Mouse (Mus musculus) liver, embryonic 15.5 days (tissue): ENCODE measurements around the gene Nfyb. TPM values are rescaled to one million over a fixed set of nuclear protein-coding genes. Genes with fewer than 3 reads are reported as not detected.
A peak's percentile ranks its signal among the peaks of the same experiment; 100 is the strongest.

Source experiments
- ATAC-seq: fragments of 200-750 bp; cut with Nextera tagmentation; 2 replicates; pipeline ENCODE4 v1.8.0; 2017; ENCODE audit warnings: moderate number of reproducible peaks, mild to moderate bottlenecking, moderate library complexity; ENCODE audit not compliant: insufficient read depth
- H3K27ac ChIP-seq: fragments of 300-500 bp; sonication (generic); replicated peaks from 2 replicates; pipeline ENCODE4 v1.5.1; 2015; ENCODE audit warnings: mild to moderate bottlenecking, inconsistent platforms
- H3K27me3 ChIP-seq: fragments of 300-500 bp; sonication (generic); 2 replicates; pipeline ENCODE4 v1.6.1; 2015; ENCODE audit warnings: mild to moderate bottlenecking, inconsistent platforms
- H3K36me3 ChIP-seq: fragments of 300-500 bp; sonication (generic); replicated peaks from 2 replicates; pipeline ENCODE4 v1.6.1; 2015; ENCODE audit warnings: moderate library complexity, mild to moderate bottlenecking, inconsistent platforms
- H3K4me1 ChIP-seq: fragments of 300-500 bp; sonication (generic); replicated peaks from 2 replicates; pipeline ENCODE4 v1.6.1; 2015; ENCODE audit warnings: inconsistent platforms
- H3K4me2 ChIP-seq: fragments of 300-500 bp; sonication (generic); 2 replicates; pipeline ENCODE4 v1.6.1; 2015; ENCODE audit warnings: moderate library complexity, mild to moderate bottlenecking, inconsistent platforms
- H3K4me3 ChIP-seq: fragments of 300-500 bp; sonication (generic); replicated peaks from 2 replicates; pipeline ENCODE4 v1.5.1; 2015; ENCODE audit warnings: mild to moderate bottlenecking, inconsistent platforms
- H3K9ac ChIP-seq: fragments of 300-500 bp; sonication (generic); 2 replicates; pipeline ENCODE4 v1.6.1; 2015; ENCODE audit warnings: moderate library complexity, mild to moderate bottlenecking, inconsistent platforms
- H3K9me3 ChIP-seq: fragments of 300-500 bp; sonication (generic); replicated peaks from 2 replicates; pipeline ENCODE4 v1.6.1; 2016; ENCODE audit warnings: inconsistent platforms
- WGBS: fragments of 180-500 bp; shearing (Covaris S2); methylation state at CpG from one replicate; pipeline ENCODE4 v1.1.7; 2015; ENCODE audit warnings: mixed read lengths; ENCODE audit not compliant: insufficient replicate concordance; 5-methylcytosine and 5-hydroxymethylcytosine counted together
- polyA plus RNA-seq: library from polyadenylated mRNA; unstranded; fragments of >200 nt; fragmentation: Nextera tagmentation; extraction: Ambion mirVana; gene quantifications from 2 replicates; pipeline ENCODE4 v1.2.1, GENCODE M21; 2015

Gene Nfyb
- 33.1 and 33.2 TPM in 2 replicates for polyA plus RNA-seq

DNA sequence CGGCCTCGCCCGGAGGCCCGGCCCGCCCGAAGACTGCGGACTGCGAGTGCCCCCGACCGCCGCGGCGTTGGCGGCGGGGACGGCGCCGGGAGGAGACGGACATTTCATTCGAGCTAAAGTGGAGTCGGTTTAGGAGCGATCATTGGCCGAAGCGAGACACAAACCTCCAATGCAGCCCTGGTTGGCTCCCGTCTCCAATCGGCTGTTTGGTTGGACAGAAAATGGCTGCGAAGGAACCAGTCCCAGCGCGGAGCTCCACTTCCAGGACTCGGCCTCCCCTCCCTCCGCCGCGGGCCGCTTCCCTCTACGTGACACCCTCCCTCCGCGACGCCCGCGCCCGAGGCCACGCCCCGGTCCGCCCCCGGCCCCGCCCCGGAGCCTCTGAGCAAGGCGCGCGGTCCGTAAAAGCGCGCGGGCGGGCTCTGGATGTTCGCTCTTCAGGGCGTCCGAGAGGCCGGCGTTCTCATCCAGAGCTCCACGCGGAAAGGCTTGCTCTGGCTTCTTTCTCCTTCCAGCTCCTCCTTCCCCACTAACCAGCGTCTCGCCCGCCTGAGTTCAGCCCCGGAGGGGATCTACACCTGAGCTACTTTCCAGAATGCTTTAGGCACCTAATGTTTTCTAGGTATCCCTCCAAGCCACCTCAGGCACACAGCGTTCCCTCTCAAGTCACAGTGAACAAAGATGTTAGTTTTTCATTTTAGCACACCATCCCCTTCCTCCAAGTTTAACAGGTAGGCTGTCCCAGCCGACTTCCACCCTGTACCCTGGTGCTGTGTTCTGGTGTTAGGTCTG is at the start of gene Nfyb:
TSS of gene Nfyb (minus strand) at position 305 of the 792 bp plus-strand sequence.
- peak within 1 kb of the TSS; percentile 99 for H3K27ac ChIP-seq
- no peaks in the 10 kb centered on the region for H3K27me3 ChIP-seq
- peaks cover 26% of the 10 kb centered on the region for H3K36me3 ChIP-seq
- peak within 1 kb of the TSS; percentile 92 for H3K4me3 ChIP-seq
- peak within 1 kb of the TSS; percentile 99 for H3K9ac ChIP-seq
- H3K4me2 ChIP-seq = peak within 1 kb of the TSS; percentile 95
- no peaks in the 10 kb centered on the region for H3K9me3 ChIP-seq
- H3K4me1 ChIP-seq = peaks cover 40% of the 10 kb centered on the region
- under 1% methylated on average over 68 of the region's 68 CpGs for WGBS
- peak; percentile 93 for ATAC-seq

- 4% methylated on average over 46 of the region's 52 CpGs for WGBS
- H3K9ac ChIP-seq = peak overlapping the region; percentile 27
- H3K36me3 ChIP-seq = no peaks in the 10 kb centered on the region
- peaks cover 27% of the 10 kb centered on the region for H3K4me1 ChIP-seq
- H3K9me3 ChIP-seq = no peaks in the 10 kb centered on the region
- H3K27ac ChIP-seq = no peak overlapping the region
- peak overlapping the region; percentile 59 for H3K4me3 ChIP-seq
- H3K27me3 ChIP-seq = peaks cover 4% of the 10 kb centered on the region
- peak; percentile 64 for ATAC-seq
- H3K4me2 ChIP-seq = peak overlapping the region; percentile 84
Measured at GRCm38 (mm10) chr10:82811855-82812431, 48.0 kb upstream of the Nfyb start.

- Histone ChIP-seq H3K9me3 (no peaks in the 10 kb centered on the region), H3K4me1 (peaks cover 37% of the 10 kb centered on the region), H3K4me3 (no peak overlapping the region), H3K27ac (no peak overlapping the region), H3K36me3 (no peaks in the 10 kb centered on the region), H3K27me3 (peaks cover 4% of the 10 kb centered on the region), H3K9ac (no peak overlapping the region), H3K4me2 (no peak overlapping the region)
- no peak for ATAC-seq
- 32% methylated on average over 3 of the region's 3 CpGs for WGBS
Measured at GRCm38 (mm10) chr10:82809352-82809751, 45.4 kb upstream of the Nfyb start.

GRCm38 (mm10) chr10:82808891-82809290 is 44.9 kb upstream of the Nfyb start:
- Histone ChIP-seq H3K4me2 (no peak overlapping the region), H3K27me3 (peaks cover 4% of the 10 kb centered on the region), H3K4me1 (peaks cover 33% of the 10 kb centered on the region), H3K4me3 (no peak overlapping the region), H3K36me3 (no peaks in the 10 kb centered on the region), H3K9ac (no peak overlapping the region), H3K27ac (no peak overlapping the region), H3K9me3 (no peaks in the 10 kb centered on the region)
- 70% methylated on average over 8 of the region's 8 CpGs for WGBS
- no peak for ATAC-seq

- Histone ChIP-seq H3K4me1 (peaks cover 27% of the 10 kb centered on the region), H3K27me3 (peaks cover 4% of the 10 kb centered on the region), H3K9me3 (no peaks in the 10 kb centered on the region), H3K9ac (no peak overlapping the region), H3K4me3 (no peak overlapping the region), H3K27ac (no peak overlapping the region), H3K36me3 (no peaks in the 10 kb centered on the region), H3K4me2 (no peak overlapping the region)
- WGBS = 23% methylated on average over 6 of the region's 6 CpGs
- ATAC-seq = no peak
Measured at GRCm38 (mm10) chr10:82808155-82808554, 44.2 kb upstream of the Nfyb start.

- ATAC-seq = no peak
- Histone ChIP-seq H3K27me3 (no peaks in the 10 kb centered on the region), H3K4me1 (peaks cover 24% of the 10 kb centered on the region), H3K9ac (no peak overlapping the region), H3K9me3 (no peaks in the 10 kb centered on the region), H3K4me3 (no peak overlapping the region), H3K36me3 (no peaks in the 10 kb centered on the region), H3K4me2 (no peak overlapping the region), H3K27ac (no peak overlapping the region)
- WGBS = 66% methylated on average over 7 of the region's 7 CpGs
Measured at GRCm38 (mm10) chr10:82807238-82807637, 43.3 kb upstream of the Nfyb start.

GRCm38 (mm10) chr10:82806414-82806813 is 42.5 kb upstream of the Nfyb start:
- H3K4me3 ChIP-seq = no peak overlapping the region
- 64% methylated on average over 8 of the region's 8 CpGs for WGBS
- no peaks in the 10 kb centered on the region for H3K9me3 ChIP-seq
- H3K9ac ChIP-seq = no peak overlapping the region
- H3K4me2 ChIP-seq = no peak overlapping the region
- no peaks in the 10 kb centered on the region for H3K27me3 ChIP-seq
- H3K36me3 ChIP-seq = no peaks in the 10 kb centered on the region
- peaks cover 19% of the 10 kb centered on the region for H3K4me1 ChIP-seq
- ATAC-seq = 0 out of 2 replicates have a peak, but pooled peaks have one; percentile 21
- H3K27ac ChIP-seq = no peak overlapping the region

- Histone ChIP-seq H3K4me2 (no peak overlapping the region), H3K36me3 (no peaks in the 10 kb centered on the region), H3K9ac (no peak overlapping the region), H3K4me1 (peaks cover 19% of the 10 kb centered on the region), H3K27ac (peak overlapping the region; percentile 61; the same call in 1 of the 2 replicates), H3K27me3 (no peaks in the 10 kb centered on the region), H3K4me3 (no peak overlapping the region), H3K9me3 (no peaks in the 10 kb centered on the region)
- no peak for ATAC-seq
- WGBS = 57% methylated on average over 6 of the region's 6 CpGs
Measured at GRCm38 (mm10) chr10:82805111-82805510, 41.2 kb upstream of the Nfyb start.

DNA sequence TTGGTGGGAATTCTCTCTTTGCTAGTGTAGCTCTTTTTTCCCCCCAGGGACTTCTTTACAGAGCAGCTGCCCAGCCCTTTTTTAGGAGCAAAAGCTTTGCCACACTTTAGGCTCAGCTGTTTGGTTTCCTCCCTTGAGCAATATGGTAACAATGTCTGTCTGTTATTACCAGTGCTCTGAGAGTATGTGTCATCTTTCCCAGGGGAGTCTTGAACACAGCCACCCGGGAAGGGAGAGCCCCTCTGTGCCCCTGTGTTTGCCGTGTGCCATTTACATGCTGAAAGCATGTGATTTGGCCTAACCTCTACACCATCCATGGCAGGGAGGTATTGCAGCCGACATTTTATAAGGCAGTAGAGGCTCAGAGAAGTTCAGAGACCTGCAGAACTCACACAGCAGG is 40.5 kb upstream of the Nfyb start:
- no peak overlapping the region for H3K4me2 ChIP-seq
- H3K4me1 ChIP-seq = peaks cover 19% of the 10 kb centered on the region
- H3K4me3 ChIP-seq = no peak overlapping the region
- H3K9me3 ChIP-seq = no peaks in the 10 kb centered on the region
- ATAC-seq = no peak
- H3K9ac ChIP-seq = no peak overlapping the region
- 59% methylated on average over 3 of the region's 3 CpGs for WGBS
- peak overlapping the region; percentile 61; the same call in 1 of the 2 replicates for H3K27ac ChIP-seq
- no peaks in the 10 kb centered on the region for H3K27me3 ChIP-seq
- no peaks in the 10 kb centered on the region for H3K36me3 ChIP-seq

DNA sequence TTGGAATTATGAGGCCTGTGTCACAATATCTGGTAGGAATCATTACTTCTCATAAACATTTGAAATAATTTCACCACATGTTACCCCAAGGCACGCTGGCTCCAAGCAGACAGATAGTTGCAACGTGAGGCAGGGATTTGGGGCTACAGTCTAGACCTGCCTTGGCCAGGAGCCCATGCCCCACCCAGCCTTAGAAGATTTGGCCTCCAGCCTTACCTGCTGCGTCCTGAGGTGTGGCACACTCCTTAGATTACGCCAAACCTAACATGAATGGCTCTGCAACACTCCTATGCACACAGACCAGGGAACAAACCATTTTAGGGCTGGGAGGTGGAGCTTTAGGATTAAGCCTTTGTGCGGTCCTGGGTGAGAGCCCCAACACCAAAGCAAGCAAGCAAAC is 36.1 kb upstream of the Nfyb start:
- peaks cover 20% of the 10 kb centered on the region for H3K27me3 ChIP-seq
- H3K9me3 ChIP-seq = no peaks in the 10 kb centered on the region
- H3K36me3 ChIP-seq = no peaks in the 10 kb centered on the region
- H3K4me1 ChIP-seq = peaks cover 27% of the 10 kb centered on the region
- no peak overlapping the region for H3K27ac ChIP-seq
- no peak for ATAC-seq
- 67% methylated on average over 5 of the region's 5 CpGs for WGBS
- H3K4me3 ChIP-seq = no peak overlapping the region
- H3K4me2 ChIP-seq = no peak overlapping the region
- H3K9ac ChIP-seq = no peak overlapping the region

- H3K4me1 ChIP-seq = peaks cover 24% of the 10 kb centered on the region
- no peak overlapping the region for H3K4me3 ChIP-seq
- no peaks in the 10 kb centered on the region for H3K9me3 ChIP-seq
- no peak overlapping the region for H3K4me2 ChIP-seq
- no peaks in the 10 kb centered on the region for H3K36me3 ChIP-seq
- ATAC-seq = no peak
- no peak overlapping the region for H3K27ac ChIP-seq
- WGBS = 37% methylated on average over 11 of the region's 11 CpGs
- peaks cover 23% of the 10 kb centered on the region for H3K27me3 ChIP-seq
- H3K9ac ChIP-seq = no peak overlapping the region
Measured at GRCm38 (mm10) chr10:82798312-82798933, 34.5 kb upstream of the Nfyb start.
